Mouse (Mus musculus) monocyte, adult 2 months (primary cell): ENCODE measurements around the gene Sh2d4b.

Source experiments
- DNase-seq, 2 experiments: peaks; one replicate each; pipeline ENCODE4 v3.0.0; 2022; ENCODE audit warnings: low spot score in 2 of 2, low read depth in 1 of 2

Sh2d4b gene

DNA sequence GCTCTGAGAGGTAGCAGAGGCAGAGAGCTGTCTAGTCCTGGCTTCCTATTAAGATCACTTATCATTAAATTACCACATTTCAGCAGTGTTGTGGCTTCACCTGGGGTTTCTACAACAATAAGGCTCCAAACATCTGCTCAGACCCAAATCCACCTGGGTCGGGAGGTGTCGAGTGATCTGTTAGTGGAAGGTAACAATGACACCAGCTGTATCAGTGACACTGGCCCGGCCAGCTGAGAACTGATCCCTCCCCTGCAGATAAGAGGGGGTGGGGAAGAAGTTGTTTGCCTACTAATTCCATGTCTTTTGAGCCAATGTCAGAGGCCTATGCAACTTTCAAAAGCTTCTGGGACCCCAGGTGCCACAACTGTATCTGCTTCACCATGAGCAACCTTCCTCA, at the start of gene Sh2d4b:
Gene Sh2d4b, minus strand, starts transcription at position 71 of the 400 bp plus-strand sequence.
- no peak for DNase-seq

DNA sequence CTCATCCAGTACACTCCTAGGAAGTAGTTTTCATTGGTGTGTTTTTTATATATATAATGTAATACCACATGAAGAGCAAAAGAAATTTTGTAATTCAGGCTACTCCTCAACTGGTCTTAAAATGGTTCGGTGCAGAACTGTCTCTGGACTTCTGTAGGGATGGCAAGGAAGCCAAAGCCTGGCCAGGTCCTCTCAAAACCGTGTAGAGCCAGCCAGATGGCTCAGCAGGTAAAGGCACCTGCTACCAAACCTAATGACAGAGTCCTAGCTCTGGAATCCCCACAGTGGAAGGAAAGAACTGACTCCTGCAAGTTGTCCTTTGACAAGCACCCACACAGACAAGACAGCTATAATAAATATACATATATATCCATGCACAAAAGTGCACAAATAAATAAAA, 49.4 kb upstream of the Sh2d4b start:
- DNase-seq = no peak

DNA sequence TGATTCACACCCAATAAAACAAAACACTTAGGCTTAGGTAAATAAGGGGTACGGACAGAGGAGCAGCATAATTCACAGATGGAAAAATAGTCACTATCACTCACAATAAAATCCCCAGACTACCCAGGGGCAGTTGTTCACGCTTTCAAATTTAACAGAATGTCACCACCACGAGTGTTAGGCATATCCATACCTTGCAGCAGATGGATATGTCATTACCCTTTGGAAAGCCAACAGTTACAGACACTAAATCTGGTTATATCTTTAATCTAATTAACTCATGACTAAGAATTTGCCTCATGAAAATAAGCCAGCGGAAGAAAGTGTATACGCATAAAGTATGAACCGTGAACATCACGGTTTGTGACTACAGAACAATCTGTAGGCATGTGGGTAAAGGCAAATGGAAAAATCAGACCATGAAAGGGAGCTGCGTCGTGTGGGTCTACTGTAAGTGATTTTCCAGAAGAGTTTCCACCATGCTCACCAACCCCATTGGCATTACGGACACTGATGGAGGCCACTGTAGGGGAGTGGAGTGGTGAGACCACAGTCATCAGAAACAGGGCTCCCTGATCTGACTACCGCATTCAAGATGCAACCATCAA, 45.4 kb upstream of the Sh2d4b start:
- no peak for DNase-seq

DNA sequence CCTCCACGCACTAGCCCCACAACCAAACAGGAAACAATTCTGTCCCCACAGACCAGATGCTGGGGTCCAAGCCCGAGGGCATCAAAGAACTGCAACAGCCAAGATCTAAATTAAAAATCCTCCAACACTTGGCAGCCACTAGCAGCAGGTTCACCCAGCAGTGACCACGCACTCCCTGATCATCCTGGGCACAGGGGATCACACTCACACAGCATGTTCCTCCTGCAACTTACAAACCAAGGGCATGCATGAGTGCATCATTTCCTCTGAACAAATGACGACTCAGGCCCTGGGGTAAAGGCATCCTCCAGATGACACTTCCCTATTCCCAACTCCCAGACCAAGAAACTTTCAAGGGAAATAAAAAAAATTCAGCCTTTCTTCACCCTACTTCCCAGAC, 44.0 kb upstream of the Sh2d4b start:
- DNase-seq = no peak

DNA sequence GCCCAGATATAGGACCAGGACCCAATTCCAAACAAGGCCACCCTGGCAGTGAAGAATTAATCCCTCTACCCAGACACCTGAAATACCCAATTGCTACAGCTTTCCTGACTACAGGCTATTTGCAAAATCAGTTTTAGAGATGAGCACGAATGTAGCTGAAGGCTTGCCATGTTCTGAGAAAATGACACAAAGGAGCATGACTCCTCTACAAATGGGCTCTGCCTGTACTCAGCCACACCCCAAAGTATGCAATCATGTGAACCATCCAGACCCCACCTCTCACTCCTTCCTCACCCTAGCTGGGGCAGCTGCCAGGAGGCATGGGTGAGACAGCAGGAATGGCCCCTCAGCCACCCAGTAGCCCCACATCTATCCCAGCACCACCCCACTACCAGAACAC, 42.4 kb upstream of the Sh2d4b start:
- DNase-seq = no peak

DNA sequence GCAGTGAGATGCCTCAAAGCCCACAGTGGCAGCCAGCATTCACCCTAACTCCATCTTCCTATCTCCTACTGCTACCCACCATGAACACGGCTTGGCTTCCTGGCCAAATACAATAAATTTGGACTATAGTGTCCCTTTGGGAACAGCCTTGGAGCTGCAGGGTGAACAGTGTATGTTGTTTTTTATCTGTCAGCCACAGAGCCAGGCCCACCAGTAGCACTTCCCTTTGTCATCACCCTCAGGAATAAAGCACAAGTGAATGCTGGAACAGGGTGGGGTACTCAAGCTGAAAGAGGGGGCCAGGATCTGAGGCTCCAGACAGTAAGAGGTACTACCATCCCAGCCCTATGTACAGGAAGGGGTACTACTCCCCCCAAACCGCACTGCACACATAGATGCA, 42.0 kb upstream of the Sh2d4b start:
- DNase-seq = no peak

DNA sequence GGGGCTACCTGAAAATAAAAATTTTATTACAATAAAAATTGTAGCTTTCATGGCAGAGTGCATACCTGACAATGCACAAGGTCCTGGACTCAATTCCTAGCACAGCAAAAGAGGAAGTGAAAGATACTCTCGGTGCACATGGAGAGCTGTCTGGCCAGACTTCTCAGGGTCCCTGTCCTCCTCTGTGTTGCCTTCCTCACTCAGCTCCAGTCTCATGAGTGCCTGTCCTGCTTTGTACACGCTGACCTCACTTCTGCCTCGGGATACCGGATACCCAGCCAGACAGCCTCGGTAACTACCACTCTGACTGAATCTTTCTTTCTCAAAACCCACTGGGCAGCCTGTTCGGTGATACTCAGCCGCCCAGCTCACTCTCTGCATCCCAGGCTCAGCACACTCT, 40.3 kb upstream of the Sh2d4b start:
- DNase-seq = no peak

DNA sequence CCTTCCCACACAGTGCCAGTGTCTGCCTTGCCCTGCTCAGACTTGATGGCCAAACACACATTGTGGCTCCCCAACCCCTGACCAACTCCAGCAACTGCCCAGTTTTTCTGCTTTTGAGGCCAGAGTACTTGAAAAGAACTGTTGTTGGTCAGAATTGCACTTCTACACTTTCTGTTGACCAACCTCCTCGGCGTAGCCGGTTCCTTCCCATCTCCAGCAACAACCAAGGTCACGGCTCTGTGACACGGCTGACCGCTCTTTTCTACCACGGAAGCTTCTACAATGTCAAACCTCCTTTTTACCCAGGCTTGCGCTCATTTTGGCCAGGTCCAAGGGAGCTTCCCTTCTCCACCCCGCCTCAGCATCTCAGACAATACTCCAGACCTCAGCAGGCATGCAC, 39.2 kb upstream of the Sh2d4b start:
- no peak for DNase-seq

DNA sequence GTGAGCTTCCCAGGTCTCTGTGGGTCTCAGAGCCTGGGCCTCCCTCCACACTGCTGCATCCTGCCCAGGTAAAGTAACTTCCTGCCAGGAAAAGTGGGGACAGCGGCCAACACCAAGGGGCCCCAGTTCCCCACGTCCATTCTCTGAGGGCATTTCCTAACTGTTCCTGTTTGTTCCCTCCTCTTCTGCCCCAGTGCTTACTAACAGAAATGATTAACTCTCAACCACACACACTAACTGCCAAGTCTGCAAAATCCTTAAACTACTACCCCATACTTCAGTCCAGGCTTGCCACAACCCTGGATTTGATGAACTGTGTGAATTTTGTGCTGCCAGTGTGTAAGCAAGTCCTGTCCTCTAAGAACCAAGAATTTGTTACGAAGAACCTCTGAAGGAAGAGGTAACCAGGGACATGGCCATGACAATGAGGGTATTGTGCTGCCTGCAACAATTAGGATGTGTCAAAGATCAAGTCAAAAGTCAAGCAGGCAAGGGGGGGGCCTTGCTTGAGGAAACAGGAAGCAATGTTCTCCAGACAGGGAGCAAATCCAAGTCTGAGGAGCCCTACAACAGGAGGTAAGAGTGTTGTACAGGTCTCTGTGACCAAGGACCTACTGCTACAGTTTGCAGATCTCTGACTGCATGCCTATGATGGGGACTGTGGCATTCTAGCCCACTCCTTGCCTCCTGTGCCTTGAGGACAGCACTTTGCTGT, 38.2 kb upstream of the Sh2d4b start:
- no peak for DNase-seq

DNA sequence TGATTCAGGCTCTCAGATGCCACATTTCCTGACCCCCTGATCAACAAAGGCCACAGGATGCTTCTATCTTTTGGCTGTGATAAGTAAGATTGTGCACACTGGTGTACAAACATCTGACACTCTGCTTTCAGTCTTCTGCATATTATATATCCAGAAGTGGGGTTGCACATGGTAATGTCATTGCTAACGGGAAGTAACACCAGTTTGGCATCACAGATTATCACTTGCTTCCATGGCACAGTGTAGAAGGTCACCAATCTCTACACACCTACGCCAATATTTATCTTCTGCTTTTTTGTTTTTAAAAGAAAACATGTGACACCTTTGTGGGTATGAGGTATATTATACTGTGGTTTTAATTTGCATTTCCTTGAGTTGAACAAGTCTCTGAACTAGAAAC, 36.9 kb upstream of the Sh2d4b start:
- DNase-seq = no peak

DNA sequence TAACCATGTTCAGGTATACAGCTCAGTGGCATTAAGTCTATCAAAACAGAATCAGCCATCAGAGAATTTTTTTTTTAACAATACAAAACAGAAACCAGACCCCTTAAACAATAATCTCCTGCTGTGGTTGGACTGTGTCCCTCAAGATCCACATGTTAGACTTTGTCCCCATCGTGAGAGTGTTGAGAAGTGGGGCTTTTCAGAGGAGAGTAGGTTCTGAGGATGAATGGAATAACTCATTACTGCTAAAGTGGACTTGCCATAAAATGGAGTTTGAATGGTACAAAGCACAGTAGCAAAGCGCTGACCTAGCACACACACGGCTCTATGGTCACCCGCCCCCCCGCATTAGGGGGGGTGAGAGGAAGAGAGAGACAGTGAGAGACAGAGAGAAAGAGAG, 35.8 kb upstream of the Sh2d4b start:
- DNase-seq = no peak

DNA sequence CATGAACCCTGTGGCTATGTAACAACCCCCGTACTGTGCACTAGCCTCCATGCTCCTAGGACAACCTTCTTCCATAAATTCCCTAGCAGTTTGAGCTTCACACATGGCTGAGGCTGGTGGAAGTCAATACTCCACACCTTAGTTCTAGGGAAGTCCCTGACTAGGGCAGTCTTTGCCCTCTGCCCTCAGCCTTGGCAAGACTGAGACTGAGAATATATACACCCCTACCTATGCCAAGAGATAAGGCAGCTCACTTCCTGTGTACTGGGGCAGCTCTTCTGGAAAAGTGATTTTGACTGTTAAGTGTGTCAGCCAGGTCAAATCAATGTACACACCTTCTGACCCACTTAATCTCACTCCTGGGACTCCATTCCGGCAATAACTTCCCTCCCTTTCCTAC, 34.0 kb upstream of the Sh2d4b start:
- DNase-seq = no peak

DNA sequence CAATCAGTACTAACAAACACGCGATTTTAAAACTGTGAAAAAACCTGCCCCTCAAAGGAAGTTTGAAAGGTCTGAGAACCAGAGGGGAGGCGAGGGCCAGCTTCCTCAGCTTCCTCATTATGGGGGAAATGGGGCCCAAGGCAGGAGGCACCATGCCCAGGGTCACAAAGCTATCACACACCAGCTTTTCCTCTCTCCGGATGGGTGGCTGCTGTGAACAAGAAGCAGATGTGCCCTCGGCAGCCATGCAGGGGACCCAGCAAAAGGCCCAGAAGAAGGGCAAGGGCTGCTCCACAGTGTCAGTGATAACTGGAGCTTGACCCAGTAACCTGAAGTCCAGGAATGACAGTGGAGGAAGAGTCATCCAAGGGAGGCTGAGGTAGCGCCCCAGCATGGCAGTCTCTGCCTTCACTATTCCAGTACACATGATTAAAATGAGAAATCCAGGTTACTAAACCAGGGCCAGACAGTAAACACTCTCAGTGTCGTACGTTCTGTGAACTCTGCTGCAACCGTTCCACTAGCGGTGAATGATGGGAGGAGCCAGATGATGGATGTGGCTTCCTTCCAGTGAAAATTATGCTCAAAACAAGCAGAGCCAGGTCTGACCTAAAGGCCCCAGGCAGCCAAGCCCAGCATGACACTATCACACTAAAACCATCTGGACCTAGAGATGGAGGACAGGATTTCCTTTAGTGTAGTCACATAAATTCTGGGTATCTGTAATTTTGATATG, 31.5 kb upstream of the Sh2d4b start:
- DNase-seq = peak in 1 of 2 experiments; percentile 22

DNA sequence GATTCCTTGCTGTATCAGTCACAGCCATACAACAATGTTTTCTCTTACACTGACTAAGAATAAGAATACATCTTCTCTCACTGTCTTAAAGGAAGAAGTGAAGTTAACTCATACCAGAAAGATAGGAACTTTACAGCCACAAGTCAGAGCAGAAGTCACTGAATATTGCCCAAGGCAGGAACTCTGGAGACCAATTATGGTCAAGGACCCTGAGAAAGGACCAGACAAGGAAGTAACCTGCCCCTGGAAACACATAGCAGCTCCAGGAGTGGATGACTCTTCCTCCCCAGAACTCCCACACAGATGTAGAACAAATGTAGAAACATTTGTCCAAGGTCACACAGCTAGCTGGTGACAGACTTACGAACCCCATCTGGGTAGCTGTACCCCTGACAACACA, 28.2 kb upstream of the Sh2d4b start:
- no peak for DNase-seq

DNA sequence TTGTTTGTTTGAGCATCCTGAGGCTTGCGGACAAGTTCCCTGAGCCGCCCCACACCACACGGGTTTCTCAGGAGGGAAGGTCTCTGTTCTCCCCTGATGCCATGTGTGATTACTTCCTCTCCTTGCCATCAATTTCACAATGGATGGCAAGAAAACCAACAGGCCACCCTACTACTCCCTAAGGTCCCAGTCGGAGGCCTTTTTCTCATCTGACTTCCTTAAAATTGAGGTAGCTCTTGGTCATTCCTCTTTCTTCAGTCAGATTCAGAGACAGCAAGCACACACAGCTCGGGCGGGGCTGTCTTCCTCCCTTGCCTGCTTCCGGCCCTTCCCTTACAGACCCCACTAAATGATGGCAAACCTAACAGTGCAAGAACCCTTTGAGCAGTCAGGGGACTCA, 26.5 kb upstream of the Sh2d4b start:
- DNase-seq = peak; percentile 39 to 49

DNA sequence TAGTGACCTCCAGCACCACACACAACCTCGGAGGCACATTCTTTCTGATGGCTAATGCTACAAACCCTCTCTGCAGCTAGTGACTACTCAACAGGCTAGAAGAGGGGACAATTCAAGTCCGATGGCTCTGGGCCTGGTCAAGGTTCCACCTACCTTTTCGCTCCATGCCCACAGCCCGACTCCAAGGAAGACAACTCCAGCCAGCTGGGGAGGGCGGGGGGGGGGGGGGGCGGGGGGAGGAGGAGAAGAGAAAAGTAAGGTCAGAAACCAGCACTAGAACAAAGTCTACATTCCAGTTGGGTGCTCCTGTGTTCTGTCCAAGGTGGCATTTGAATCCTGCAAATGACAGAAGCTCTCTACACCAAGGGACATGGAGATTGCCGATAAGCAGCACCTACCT, 25.4 kb upstream of the Sh2d4b start:
- no peak for DNase-seq

DNA sequence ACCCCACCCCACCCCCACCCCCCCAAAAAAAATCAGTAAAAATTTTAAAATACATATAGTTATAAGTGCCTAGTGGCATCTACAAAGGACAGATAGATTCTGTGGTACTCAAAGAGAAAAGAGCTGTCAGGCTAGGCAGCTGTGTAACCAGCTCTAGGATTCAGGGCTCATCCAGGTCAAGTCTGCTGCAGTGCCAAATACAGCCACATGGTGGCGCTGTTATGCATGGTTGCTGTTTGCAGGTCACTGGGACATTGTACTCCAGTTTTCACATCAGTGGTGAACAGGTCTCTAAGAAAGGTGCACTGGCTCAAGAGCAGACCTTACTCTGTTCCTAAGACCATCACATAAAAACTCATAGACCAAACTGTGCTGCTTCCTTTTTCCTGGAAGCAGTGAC, 24.6 kb upstream of the Sh2d4b start:
- DNase-seq = peak; percentile 59 to 82

DNA sequence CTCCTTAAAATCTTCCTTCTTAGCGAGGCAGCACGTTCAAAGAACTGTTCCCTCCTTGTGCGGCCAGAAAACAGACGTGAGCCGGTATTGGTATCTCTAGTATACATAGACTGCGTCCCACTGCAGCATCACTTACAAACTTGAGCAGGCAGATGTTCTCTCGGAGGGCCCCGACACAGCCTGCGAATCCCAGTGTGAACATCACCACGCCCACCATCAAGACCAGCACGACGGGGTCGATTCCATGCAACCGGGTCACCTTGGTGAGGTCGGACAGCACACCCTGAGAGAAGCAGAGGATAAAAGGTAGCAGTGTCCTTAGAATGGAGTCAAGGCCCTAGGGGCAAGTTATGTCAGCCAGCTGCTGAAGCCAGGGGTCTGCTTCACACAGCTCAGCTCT, 23.6 kb upstream of the Sh2d4b start:
- no peak for DNase-seq

DNA sequence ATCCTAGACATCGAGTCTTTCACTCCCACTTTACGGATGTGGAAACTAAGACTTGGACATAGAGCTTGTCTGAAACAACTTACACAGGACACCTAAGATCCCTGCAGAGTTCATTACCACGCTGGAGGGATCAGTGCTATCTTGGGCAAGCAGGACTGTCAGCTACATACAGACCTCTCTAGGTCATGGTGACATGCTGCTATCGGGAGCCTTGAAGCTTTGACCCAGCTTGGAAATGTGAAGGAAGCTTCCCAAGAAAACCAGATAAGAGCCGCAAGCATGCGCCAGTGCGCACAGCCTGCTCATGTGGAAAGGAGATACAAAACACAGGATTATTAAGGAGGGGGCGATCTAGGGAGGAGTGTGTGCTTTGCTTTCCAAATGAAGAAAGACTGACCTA, 22.8 kb upstream of the Sh2d4b start:
- DNase-seq = no peak

DNA sequence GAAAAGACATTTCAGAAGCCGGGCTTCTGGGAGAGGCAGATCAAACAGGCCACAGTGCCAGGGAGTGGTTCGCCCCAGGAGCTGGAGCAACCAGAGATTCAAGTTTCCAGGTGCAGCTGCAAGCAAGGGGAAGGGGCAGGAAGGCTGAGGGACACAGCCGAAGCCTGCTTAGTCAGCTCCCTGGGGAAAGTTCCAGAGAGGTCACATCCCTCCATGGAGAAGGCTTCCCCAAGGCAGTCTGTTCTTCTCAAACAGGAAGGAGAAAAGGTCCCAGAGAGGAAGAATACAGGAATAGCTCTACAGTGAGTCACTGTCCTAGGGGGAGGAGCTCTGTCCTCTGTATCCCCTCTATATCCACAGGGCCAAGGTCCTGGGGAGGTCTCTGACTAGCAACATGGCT, 21.6 kb upstream of the Sh2d4b start:
- no peak for DNase-seq

DNA sequence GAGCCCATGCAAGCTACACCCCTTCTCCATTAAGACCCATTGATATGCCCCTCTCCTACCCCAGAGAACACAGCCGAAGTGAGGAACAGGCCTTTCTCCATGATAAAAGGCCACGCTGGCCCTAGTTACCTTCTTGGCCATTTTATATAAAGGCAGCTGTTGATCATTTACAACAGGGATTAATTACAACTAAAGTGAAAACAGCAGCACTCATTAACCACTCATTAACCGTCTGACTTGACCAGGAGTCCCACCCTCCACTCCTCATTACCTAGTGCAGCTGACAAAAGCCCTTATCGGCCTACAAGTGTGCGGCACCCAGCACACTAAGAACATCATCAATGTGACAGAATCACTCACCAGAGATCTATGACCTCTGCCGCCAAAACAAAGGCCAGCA, 20.6 kb upstream of the Sh2d4b start:
- no peak for DNase-seq

DNA sequence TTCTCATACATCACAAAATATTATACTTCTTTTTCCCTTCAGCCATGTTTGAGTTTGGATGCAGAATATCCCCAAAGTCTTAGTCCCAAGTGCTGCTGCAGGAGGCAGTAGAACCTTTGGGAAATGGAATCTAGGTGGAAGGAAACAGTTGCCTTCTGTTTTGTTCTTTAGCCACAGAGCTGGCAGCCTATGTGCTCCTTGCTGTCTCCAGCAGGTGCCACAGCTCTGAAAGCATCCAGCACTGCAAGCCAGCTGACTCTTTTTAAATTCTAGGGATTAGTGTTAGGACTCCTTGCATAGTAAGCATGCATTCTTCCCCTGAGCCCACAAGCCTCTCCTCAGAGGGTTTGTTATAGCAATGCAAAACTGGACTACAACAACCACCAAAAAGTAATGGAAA, 18.5 kb upstream of the Sh2d4b start:
- no peak for DNase-seq

DNA sequence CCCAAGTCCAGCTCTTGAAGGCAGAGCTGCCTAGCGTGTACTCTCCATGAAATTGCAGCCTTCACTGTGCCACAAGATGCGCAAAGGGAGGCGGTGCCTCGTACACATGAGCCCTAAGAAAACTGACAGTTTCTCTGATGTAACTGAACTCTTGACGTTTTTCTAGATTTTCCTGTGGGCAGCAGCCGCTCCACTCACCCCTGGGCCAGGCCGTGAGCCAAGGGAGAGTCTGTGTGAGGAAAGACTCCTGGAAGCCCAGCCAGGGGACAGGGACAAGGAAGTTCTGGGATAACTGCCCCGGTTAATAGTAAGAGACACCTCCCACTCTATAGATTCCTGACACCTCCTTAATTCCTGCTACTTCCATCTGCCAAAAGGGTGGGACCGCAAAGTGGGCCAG, 15.7 kb upstream of the Sh2d4b start:
- DNase-seq = no peak
